Mouse (Mus musculus) bone marrow, adult 2 months (tissue): ENCODE data around the gene Pon1.

Source experiments
- CTCF ChIP-seq: fragments of 200-500 bp; IDR thresholded peaks from 2 replicates; pipeline ENCODE4 v1.5.1; 2011; ENCODE audit warnings: low read length, control low read depth; ENCODE audit not compliant: control insufficient read depth, insufficient read depth
- POLR2A ChIP-seq: fragments of 200-500 bp; IDR thresholded peaks from 2 replicates; pipeline ENCODE4 v1.6.1; 2011; ENCODE audit warnings: low read depth, mild to moderate bottlenecking, control low read depth, low read length, borderline replicate concordance; ENCODE audit not compliant: control insufficient read depth

- TF ChIP-seq POLR2A, result no peak
- TF ChIP-seq CTCF, result no peak
Measured at GRCm38 (mm10) chr6:5168158-5168557, 25.6 kb downstream of the Pon1 start.
